Mouse (Mus musculus): ENCODE data around the gene Immt. TPM values are rescaled to one million over a fixed set of nuclear protein-coding genes. Genes with fewer than 3 reads are reported as not detected.

Immt gene
- total and polyA plus RNA-seq, 3 experiments: 133 to 702 (median 158) TPM

- no peak overlapping the region for H3K9ac ChIP-seq (ENCODE audit: control insufficient read depth, low read depth, low read length, poor library complexity, severe bottlenecking)
- no peak overlapping the region for H3K4me3 ChIP-seq (ENCODE audit: control insufficient read depth in 1 of 2, insufficient read depth in 1 of 2, low read depth in 2 of 2, low read length in 2 of 2)
- no peak for DNase-seq (ENCODE audit: low read depth, low spot score)
- H3K27ac ChIP-seq (ENCODE audit: control insufficient read depth, low read depth, low read length): no peak overlapping the region
- peaks cover 5 to 11% of the 10 kb centered on the region in 2 experiments for H3K4me1 ChIP-seq (ENCODE audit: control insufficient read depth in 1 of 2, insufficient read depth in 2 of 2, low read length in 2 of 2)
- no peaks in the 10 kb centered on the region for H3K9me3 ChIP-seq (replicated peaks; ENCODE audit: insufficient read depth, low read length)
- no peaks in the 10 kb centered on the region for H3K27me3 ChIP-seq (ENCODE audit: control insufficient read depth in 1 of 2, insufficient read depth in 2 of 2, low read length in 2 of 2)
- H3K79me2 ChIP-seq (ENCODE audit: control insufficient read depth, insufficient read depth, low read length, poor library complexity): no peaks in the 10 kb centered on the region
- TF ChIP-seq RCOR1 (IDR thresholded peaks at IDR 0.05; ENCODE audit: low read depth, low read length) (no peak), MYB (IDR thresholded peaks at IDR 0.05; ENCODE audit: low read depth, low read length) (no peak), MAX (IDR thresholded peaks at IDR 0.05; ENCODE audit: low read length) (no peak), POLR2AphosphoS2 (IDR thresholded peaks at IDR 0.05; ENCODE audit: low read length) (no peak), BHLHE40 (IDR thresholded peaks at IDR 0.05; ENCODE audit: borderline replicate concordance, low read depth, low read length) (no peak), MYC (IDR thresholded peaks at IDR 0.05; ENCODE audit: low read depth, low read length) (no peak), SIN3A (IDR thresholded peaks at IDR 0.05; ENCODE audit: low read length) (no peak), TBP (IDR thresholded peaks at IDR 0.05; ENCODE audit: low read depth, low read length) (no peak), KAT2A (conservative IDR thresholded peaks at IDR 0.05; ENCODE audit: low read depth, low read length) (no peak), GABPA (IDR thresholded peaks at IDR 0.05; ENCODE audit: low read depth, low read length) (no peak), NRF1 (IDR thresholded peaks at IDR 0.05; ENCODE audit: insufficient read depth, low read depth, low read length, poor library complexity, severe bottlenecking) (no peak), ZKSCAN1 (IDR thresholded peaks at IDR 0.05; ENCODE audit: low read depth, low read length) (no peak), ELF1 (IDR thresholded peaks at IDR 0.05; ENCODE audit: low read depth, low read length) (no peak)
- 0 out of 4 replicates have a peak, but pooled peaks cover 0 to 6% of the 10 kb centered on the region in 2 experiments for H3K36me3 ChIP-seq (ENCODE audit: control insufficient read depth in 1 of 2, insufficient read depth in 2 of 2, low read length in 2 of 2)
Observed at GRCm38 (mm10) chr6:71803609-71804008, 27.5 kb upstream of the Immt start.

GRCm38 (mm10) chr6:71804061-71804829 lies 26.9 kb upstream of the Immt start:
- Histone ChIP-seq H3K79me2 (ENCODE audit: control insufficient read depth, insufficient read depth, low read length, poor library complexity) (no peaks in the 10 kb centered on the region), H3K27ac (ENCODE audit: control insufficient read depth, low read depth, low read length) (no peak overlapping the region)
- TF ChIP-seq ZMIZ1 (IDR thresholded peaks at IDR 0.05; ENCODE audit: low read depth, low read length) (no peak), RAD21 (IDR thresholded peaks at IDR 0.05; ENCODE audit: low read depth, low read length) (peak; percentile 100), KAT2A (conservative IDR thresholded peaks at IDR 0.05; ENCODE audit: low read depth, low read length) (no peak), E2F4 (IDR thresholded peaks at IDR 0.05; ENCODE audit: borderline replicate concordance, low read depth, low read length) (no peak), UBTF (IDR thresholded peaks at IDR 0.05; ENCODE audit: borderline replicate concordance, insufficient read depth, low read depth, low read length) (no peak), CHD2 (IDR thresholded peaks at IDR 0.05; ENCODE audit: low read length) (no peak), ZNF384 (IDR thresholded peaks at IDR 0.05; ENCODE audit: low read depth, low read length) (0 out of 2 replicates have a peak, but pooled peaks have one; percentile 34), ZC3H11A (IDR thresholded peaks at IDR 0.05; ENCODE audit: low read depth, low read length) (peak; percentile 95), HCFC1 (IDR thresholded peaks at IDR 0.05; ENCODE audit: low read depth, low read length) (no peak), MYB (IDR thresholded peaks at IDR 0.05; ENCODE audit: low read depth, low read length) (no peak), POLR2AphosphoS5 (IDR thresholded peaks at IDR 0.05; ENCODE audit: borderline replicate concordance, low read depth, low read length) (no peak), POLR2A (IDR thresholded peaks at IDR 0.05; ENCODE audit: control insufficient read depth in 1 of 2, insufficient read depth in 1 of 2, low read depth in 1 of 2, low read length in 2 of 2, poor library complexity in 1 of 2) (no peak), GATA1 (IDR thresholded peaks at IDR 0.05; ENCODE audit: low read depth, low read length) (no peak), CTCF (IDR thresholded peaks at IDR 0.05 in 2 of 3, conservative IDR thresholded peaks at IDR 0.05 in 1 of 3; ENCODE audit: control insufficient read depth in 1 of 3, insufficient read depth in 1 of 3, low read depth in 2 of 3, low read length in 3 of 3, poor library complexity in 1 of 3, severe bottlenecking in 1 of 3) (peak; percentile 93 to 98 (median 97); a peak in 5 of 6 replicates), ETS1 (IDR thresholded peaks at IDR 0.05; ENCODE audit: low read depth, low read length) (no peak), MXI1 (IDR thresholded peaks at IDR 0.05; ENCODE audit: low read depth, low read length) (peak; percentile 36; the same call in 1 of the 2 replicates), MYC (IDR thresholded peaks at IDR 0.05; ENCODE audit: low read depth, low read length) (0 out of 2 replicates have a peak, but pooled peaks have one; percentile 21), BHLHE40 (IDR thresholded peaks at IDR 0.05; ENCODE audit: borderline replicate concordance, low read depth, low read length) (no peak), JUND (IDR thresholded peaks at IDR 0.05; ENCODE audit: low read depth, low read length) (no peak), MAFK (IDR thresholded peaks at IDR 0.05; ENCODE audit: borderline replicate concordance, low read depth, low read length) (no peak), ZKSCAN1 (IDR thresholded peaks at IDR 0.05; ENCODE audit: low read depth, low read length) (no peak), NELFE (IDR thresholded peaks at IDR 0.05; ENCODE audit: low read depth, low read length) (no peak), TBP (IDR thresholded peaks at IDR 0.05; ENCODE audit: low read depth, low read length) (0 out of 2 replicates have a peak, but pooled peaks have one; percentile 32)

More at GRCm38 (mm10) chr6:71804061-71804829, 26.9 kb upstream of the Immt start:
- Histone ChIP-seq H3K27me3 (ENCODE audit: control insufficient read depth in 1 of 2, insufficient read depth in 2 of 2, low read length in 2 of 2) (no peaks in the 10 kb centered on the region), H3K9ac (ENCODE audit: control insufficient read depth, low read depth, low read length, poor library complexity, severe bottlenecking) (no peak overlapping the region), H3K36me3 (ENCODE audit: control insufficient read depth in 1 of 2, insufficient read depth in 2 of 2, low read length in 2 of 2) (0 out of 4 replicates have a peak, but pooled peaks cover 0 to 6% of the 10 kb centered on the region in 2 experiments), H3K4me3 (ENCODE audit: control insufficient read depth in 1 of 2, insufficient read depth in 1 of 2, low read depth in 2 of 2, low read length in 2 of 2) (no peak overlapping the region), H3K9me3 (replicated peaks; ENCODE audit: insufficient read depth, low read length) (no peaks in the 10 kb centered on the region), H3K4me1 (ENCODE audit: control insufficient read depth in 1 of 2, insufficient read depth in 2 of 2, low read length in 2 of 2) (peaks cover 5 to 11% of the 10 kb centered on the region in 2 experiments)
- peak; percentile 88 for DNase-seq (ENCODE audit: low read depth, low spot score)
